Mouse (Mus musculus): ENCODE results near the gene Ak5. TPM values are rescaled to one million over a fixed set of nuclear protein-coding genes. Genes with fewer than 3 reads are reported as not detected.

The Ak5 gene
- polyA plus RNA-seq, 1 experiment: 9.7 TPM

DNA sequence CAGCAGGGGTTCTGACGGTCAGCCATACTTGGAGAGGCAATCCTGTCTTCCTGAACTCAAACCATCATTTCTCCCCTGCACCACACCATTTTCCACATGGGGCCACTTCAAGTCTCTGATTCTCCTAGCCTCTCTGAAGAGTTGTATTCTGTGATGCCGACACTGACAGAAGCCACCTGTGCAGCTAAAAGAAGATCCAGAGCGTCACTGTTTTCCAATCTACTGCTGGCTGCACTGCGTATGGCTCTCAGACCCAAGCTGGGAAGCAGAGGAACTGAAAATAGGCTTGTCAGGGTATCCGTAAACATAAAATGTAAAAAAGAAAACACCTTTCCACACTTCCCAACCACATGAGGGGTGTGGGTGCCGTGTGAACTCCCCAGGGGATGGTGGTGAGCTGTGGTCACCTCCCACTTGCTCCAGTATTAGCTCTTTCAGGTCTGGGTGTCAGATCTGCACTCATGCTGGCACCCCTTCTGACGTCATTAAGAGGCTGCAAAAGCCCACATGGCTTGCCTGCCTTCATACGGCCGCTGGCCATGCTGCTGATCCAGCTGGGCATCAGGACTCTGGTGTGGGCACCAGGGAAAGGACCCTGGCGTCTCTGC lies 88.1 kb downstream of the Ak5 start:
- Histone ChIP-seq H3K4me1 (ENCODE audit: control insufficient read depth, insufficient read depth, low read length) (no peaks in the 10 kb centered on the region), H3K27ac (ENCODE audit: insufficient read depth, low read length) (no peak overlapping the region), H3K27me3 (ENCODE audit: control insufficient read depth, insufficient read depth, low read length) (no peaks in the 10 kb centered on the region), H3K4me3 (replicated peaks; ENCODE audit: insufficient read depth, low read depth, low read length) (no peak overlapping the region)
- no peak for DNase-seq
- WGBS: 76% methylated on average over 10 of the region's 10 CpGs
- TF ChIP-seq CTCF (IDR thresholded peaks at IDR 0.05; ENCODE audit: borderline replicate concordance, insufficient read depth, low read depth, low read length) (no peak), POLR2A (IDR thresholded peaks at IDR 0.05; ENCODE audit: borderline replicate concordance, insufficient read depth, low read length) (no peak)

DNA sequence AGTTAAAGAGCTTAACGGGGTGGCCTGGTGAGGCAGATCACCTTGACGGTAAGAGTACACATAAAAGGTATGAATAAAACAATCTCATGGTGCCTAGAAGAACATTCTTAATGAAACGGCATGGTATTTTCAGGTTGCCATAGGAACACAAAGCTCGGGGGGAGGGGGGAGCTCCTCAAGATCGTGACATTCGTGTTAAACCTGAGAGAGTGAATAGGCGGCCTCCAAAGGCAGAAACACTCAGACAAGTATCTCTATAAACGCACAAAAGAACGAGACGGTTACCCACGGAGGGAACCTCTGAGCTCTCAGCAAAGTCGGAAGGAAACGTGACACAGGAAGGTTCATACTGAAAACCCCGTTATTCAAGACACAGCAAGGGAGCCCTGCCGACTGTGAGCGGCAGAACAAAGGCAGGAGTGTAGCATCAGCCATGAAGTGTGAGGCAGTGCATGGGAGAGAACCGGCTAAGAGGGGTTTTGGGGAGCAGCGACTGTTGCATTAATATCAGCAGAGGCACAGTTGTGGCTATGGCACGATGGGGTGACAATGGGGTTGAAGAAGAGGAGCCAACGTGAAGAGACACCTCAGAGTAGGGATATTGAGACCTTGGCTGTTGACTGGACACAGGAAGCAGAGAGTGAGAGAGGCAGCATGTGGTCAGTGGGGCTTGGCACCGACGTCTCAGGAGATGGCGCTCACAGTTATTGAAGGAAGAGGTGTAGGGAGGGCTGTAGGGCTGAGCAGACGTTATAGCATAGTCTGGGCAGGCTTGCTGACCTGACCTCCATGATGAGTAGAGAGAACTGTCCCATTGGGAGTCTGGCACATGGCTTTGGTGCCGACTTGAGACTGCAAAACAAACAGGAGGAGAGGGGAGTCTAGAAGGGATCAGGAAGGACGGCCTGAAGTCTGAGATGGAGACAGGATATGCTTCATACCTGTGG lies 89.6 kb downstream of the Ak5 start:
- H3K27ac ChIP-seq (ENCODE audit: insufficient read depth, low read length): no peak overlapping the region
- TF ChIP-seq POLR2A (IDR thresholded peaks at IDR 0.05; ENCODE audit: borderline replicate concordance, insufficient read depth, low read length) (no peak), CTCF (IDR thresholded peaks at IDR 0.05; ENCODE audit: borderline replicate concordance, insufficient read depth, low read depth, low read length) (no peak)
- no peak for DNase-seq

DNA sequence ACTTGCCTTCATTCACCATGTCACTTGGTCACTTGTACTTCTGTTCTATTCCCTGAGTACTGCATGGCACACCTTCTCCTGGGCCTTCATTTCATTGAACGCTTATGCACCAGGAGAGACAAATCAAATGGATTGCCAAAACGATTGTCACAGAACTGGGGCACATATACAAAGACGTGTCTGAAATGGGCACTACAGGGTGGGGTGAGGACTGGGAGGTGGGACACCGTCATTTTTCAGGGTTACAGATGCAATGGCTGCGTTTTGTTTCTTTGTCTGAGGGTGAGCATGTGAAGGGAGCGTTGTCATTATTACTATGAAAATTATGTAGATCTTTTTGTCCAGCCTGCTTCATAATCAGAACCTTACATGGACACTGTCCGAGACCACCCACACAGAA lies 90.4 kb downstream of the Ak5 start:
- TF ChIP-seq CTCF (IDR thresholded peaks at IDR 0.05; ENCODE audit: borderline replicate concordance, insufficient read depth, low read depth, low read length) (no peak), POLR2A (IDR thresholded peaks at IDR 0.05; ENCODE audit: borderline replicate concordance, insufficient read depth, low read length) (no peak)
- DNase-seq: no peak
- Histone ChIP-seq H3K4me1 (ENCODE audit: control insufficient read depth, insufficient read depth, low read length) (no peaks in the 10 kb centered on the region), H3K27me3 (ENCODE audit: control insufficient read depth, insufficient read depth, low read length) (no peaks in the 10 kb centered on the region), H3K4me3 (replicated peaks; ENCODE audit: insufficient read depth, low read depth, low read length) (no peak overlapping the region), H3K27ac (ENCODE audit: insufficient read depth, low read length) (no peak overlapping the region)
- 75% methylated on average over 7 of the region's 7 CpGs for whole genome bisulfite sequencing

More for the DNA sequence above, 89.6 kb downstream of the Ak5 start:
- Histone ChIP-seq H3K27me3 (ENCODE audit: control insufficient read depth, insufficient read depth, low read length) (no peaks in the 10 kb centered on the region), H3K4me3 (replicated peaks; ENCODE audit: insufficient read depth, low read depth, low read length) (no peak overlapping the region), H3K4me1 (ENCODE audit: control insufficient read depth, insufficient read depth, low read length) (no peaks in the 10 kb centered on the region)
- 38% methylated on average over 26 of the region's 26 CpGs for WGBS

DNA sequence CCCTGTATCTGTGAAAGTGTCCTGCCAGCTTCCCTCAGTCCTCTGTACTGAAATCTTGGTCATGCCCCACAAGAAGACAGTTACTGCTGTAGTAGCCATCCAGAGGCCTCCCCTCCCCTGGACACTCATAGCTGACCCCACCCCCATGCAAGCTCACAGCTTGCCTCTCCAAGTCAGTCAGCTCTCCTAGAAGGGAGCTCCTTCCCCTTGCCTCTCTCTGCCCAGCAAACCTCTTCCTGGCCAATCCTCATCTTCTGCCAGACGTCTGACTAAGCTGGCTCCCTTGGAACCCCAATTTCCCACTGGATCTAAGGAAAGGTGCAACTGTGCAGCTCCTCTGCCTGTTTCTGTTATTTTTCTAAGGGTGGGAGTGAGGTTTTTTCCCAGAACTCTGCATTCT lies 90.9 kb downstream of the Ak5 start:
- Histone ChIP-seq H3K4me1 (ENCODE audit: control insufficient read depth, insufficient read depth, low read length) (no peaks in the 10 kb centered on the region), H3K4me3 (replicated peaks; ENCODE audit: insufficient read depth, low read depth, low read length) (no peak overlapping the region), H3K27me3 (ENCODE audit: control insufficient read depth, insufficient read depth, low read length) (no peaks in the 10 kb centered on the region), H3K27ac (ENCODE audit: insufficient read depth, low read length) (no peak overlapping the region)
- no peak for TF ChIP-seq CTCF (IDR thresholded peaks at IDR 0.05; ENCODE audit: borderline replicate concordance, insufficient read depth, low read depth, low read length)
- no peak for TF ChIP-seq POLR2A (IDR thresholded peaks at IDR 0.05; ENCODE audit: borderline replicate concordance, insufficient read depth, low read length)
- DNase-seq: no peak
- 31% methylated on average over 1 of the region's 1 CpGs for WGBS

DNA sequence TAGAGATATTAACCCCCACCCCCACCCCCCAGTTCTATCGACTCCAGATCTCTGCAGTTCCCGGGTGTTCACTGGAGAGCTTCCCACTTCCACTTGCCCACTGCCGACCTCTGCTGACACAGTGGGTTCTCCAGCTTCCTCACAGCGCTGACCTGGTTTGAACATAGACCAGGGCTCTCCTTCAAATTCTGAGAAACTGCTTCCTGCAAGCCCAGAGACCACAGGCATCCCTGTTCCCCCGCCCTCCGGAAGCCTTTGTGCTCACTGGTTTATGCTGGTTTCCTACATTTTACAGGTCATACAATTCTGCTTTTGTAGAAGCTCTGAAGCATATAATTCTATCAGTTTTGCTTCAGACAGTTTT lies 98.9 kb downstream of the Ak5 start:
- no peak for DNase-seq
- WGBS: 73% methylated on average over 6 of the region's 6 CpGs
- Histone ChIP-seq H3K27me3 (ENCODE audit: control insufficient read depth, insufficient read depth, low read length) (no peaks in the 10 kb centered on the region), H3K4me3 (replicated peaks; ENCODE audit: insufficient read depth, low read depth, low read length) (no peak overlapping the region), H3K27ac (ENCODE audit: insufficient read depth, low read length) (no peak overlapping the region), H3K4me1 (ENCODE audit: control insufficient read depth, insufficient read depth, low read length) (no peaks in the 10 kb centered on the region)
- TF ChIP-seq CTCF (IDR thresholded peaks at IDR 0.05; ENCODE audit: borderline replicate concordance, insufficient read depth, low read depth, low read length) (no peak), POLR2A (IDR thresholded peaks at IDR 0.05; ENCODE audit: borderline replicate concordance, insufficient read depth, low read length) (no peak)

DNA sequence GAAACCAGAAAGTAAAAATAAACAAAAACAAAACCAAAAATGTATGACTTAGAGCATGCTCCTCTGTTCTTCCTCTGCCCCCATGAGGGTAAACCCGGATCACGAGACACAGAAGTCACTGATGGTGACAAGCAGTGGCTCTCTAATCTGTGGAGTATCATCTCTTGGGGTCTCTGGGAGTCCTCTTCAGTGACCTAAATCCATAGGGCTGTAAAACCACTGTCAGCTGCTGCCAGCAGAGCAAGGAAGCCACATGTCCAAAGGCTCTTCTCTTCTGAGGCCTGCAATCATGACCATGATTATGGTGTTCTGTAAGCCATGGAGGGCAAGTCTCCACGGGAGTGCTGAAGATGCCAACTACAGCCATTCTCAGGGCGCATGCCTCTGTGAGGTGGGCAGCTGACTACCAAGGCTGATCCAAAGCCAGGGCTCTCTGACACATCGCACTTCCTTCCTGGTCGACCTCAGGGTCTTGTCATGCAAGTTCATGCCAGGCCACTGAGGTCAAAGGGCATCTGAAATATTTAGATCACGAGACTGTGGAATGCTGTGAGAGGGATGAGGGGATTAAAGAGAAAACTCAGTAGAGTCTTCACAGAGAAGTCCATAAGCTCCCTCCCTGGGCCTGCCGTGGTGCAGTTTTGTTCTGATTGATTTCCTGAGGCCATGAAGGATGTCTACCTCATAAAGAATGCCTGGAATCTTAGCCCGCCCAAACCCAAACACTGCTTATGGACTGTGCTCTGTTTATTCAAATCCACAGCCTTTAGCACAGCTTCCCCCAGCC lies 99.5 kb downstream of the Ak5 start:
- Histone ChIP-seq H3K4me3 (replicated peaks; ENCODE audit: insufficient read depth, low read depth, low read length) (no peak overlapping the region), H3K27ac (ENCODE audit: insufficient read depth, low read length) (no peak overlapping the region), H3K27me3 (ENCODE audit: control insufficient read depth, insufficient read depth, low read length) (no peaks in the 10 kb centered on the region), H3K4me1 (ENCODE audit: control insufficient read depth, insufficient read depth, low read length) (no peaks in the 10 kb centered on the region)
- TF ChIP-seq POLR2A (IDR thresholded peaks at IDR 0.05; ENCODE audit: borderline replicate concordance, insufficient read depth, low read length): no peak
- TF ChIP-seq CTCF (IDR thresholded peaks at IDR 0.05; ENCODE audit: borderline replicate concordance, insufficient read depth, low read depth, low read length): no peak
- 77% methylated on average over 9 of the region's 9 CpGs for WGBS
- DNase-seq: no peak

DNA sequence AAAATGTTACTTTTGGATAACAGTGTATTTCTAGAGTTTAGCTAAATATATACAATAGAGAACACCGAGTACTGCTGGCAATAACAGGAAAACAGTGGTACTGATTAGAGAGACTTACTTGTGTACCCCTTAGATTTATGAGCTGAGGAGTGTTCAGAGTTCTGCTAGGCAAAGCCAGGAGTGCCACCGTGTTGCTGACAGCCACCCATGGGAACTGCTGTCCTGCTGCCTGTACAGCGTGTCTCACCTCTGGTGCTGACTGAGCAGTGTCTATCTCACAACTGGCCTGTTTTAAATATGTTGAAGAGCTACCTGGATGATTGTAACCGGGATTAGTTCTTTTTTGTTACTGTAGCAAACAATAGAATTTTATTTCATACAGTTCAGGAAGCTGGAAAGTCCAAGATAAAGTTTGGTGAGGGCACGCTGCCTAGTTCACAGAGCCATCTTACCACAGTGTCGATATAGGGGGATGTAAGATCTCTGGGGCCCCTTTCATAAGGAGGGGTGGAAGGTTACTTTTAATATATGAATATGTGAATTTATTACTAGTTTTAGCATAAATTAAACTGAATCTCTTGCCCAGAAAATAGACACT lies 103.5 kb downstream of the Ak5 start:
- TF ChIP-seq CTCF (IDR thresholded peaks at IDR 0.05; ENCODE audit: borderline replicate concordance, insufficient read depth, low read depth, low read length) (no peak), POLR2A (IDR thresholded peaks at IDR 0.05; ENCODE audit: borderline replicate concordance, insufficient read depth, low read length) (no peak)
- no peaks in the 10 kb centered on the region for H3K27me3 ChIP-seq (ENCODE audit: control insufficient read depth, insufficient read depth, low read length)
- H3K27ac ChIP-seq (ENCODE audit: insufficient read depth, low read length): no peak overlapping the region
- H3K4me3 ChIP-seq (replicated peaks; ENCODE audit: insufficient read depth, low read depth, low read length): no peak overlapping the region
- DNase-seq: no peak
- WGBS: 73% methylated on average over 6 of the region's 6 CpGs
- no peaks in the 10 kb centered on the region for H3K4me1 ChIP-seq (ENCODE audit: control insufficient read depth, insufficient read depth, low read length)
